Mouse (Mus musculus): ENCODE data around the gene 2510009E07Rik. TPM values are rescaled to one million over a fixed set of nuclear protein-coding genes. Genes with fewer than 3 reads are reported as not detected.

The 2510009E07Rik gene
- polyA plus RNA-seq, 1 experiment from 2014 or later = 21.3 TPM

- no peak overlapping the region for H3K27ac ChIP-seq
- H3K27me3 ChIP-seq = no peaks in the 10 kb centered on the region
- H3K4me1 ChIP-seq = peaks cover 13% of the 10 kb centered on the region
- peaks cover 14% of the 10 kb centered on the region; the same call in 1 of the 2 replicates for H3K36me3 ChIP-seq
- no peak overlapping the region for H3K4me2 ChIP-seq
- no peaks in the 10 kb centered on the region for H3K9me3 ChIP-seq
- ATAC-seq (ENCODE audit: insufficient number of reproducible peaks, insufficient read depth, low FRiP score, low TSS enrichment, low read depth) = no peak
- no peak overlapping the region for H3K4me3 ChIP-seq
- WGBS = 70% methylated on average over 3 of the region's 3 CpGs
- H3K9ac ChIP-seq = no peak overlapping the region
Measured at GRCm38 (mm10) chr16:21645915-21646314, 48.5 kb downstream of the 2510009E07Rik start.

DNA sequence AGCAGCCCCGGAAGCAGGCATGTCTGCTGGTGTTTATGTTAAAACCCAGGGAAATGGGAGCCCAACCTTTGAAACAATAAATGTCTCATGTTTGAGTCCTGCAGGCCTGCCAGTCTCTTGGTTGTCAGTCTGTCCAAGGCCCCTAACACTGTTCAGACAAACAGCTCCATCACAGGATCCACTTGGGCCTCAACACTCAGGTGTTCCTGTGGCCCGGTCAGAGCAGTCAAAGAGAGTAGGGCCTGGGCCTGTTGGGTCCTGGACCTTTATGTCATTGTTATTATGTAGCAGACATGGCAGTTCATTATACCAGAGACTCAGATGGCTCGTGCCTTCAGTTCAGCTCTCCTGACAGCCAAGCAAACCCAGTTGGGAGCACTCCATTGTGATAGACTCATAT, 49.9 kb downstream of the 2510009E07Rik start:
- H3K9ac ChIP-seq = 0 out of 2 replicates have a peak overlapping the region, but pooled peaks have one; percentile 51
- no peak overlapping the region for H3K4me2 ChIP-seq
- WGBS = 72% methylated on average over 3 of the region's 3 CpGs

DNA sequence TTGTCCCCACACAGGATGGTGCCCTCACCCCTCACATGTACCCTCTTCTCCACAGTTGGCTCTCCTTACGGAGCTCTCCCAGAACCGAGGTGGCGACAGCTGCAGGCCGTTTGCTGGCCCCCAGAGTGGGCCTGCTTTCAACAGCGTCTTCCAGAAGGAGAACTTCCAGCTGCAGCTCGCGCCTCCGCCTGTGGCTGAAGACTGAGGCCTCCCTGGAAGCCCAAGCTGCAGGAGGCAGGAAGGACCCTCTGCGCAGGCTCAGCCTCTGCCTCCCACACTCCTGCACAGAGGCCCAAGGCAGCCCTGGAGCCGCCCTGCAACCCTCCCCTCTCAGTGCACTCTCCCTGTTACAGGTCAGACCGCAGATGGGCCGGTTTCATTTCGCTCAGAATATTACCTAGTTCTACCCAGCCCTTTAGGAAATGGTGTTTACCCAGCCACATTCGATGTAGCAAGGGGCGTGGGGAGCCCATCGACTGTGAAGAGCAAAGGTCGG, 50.4 kb downstream of the 2510009E07Rik start:
- Histone ChIP-seq H3K27ac (peak overlapping the region; percentile 66), H3K4me1 (peaks cover 13% of the 10 kb centered on the region), H3K36me3 (peaks cover 12% of the 10 kb centered on the region; the same call in 1 of the 2 replicates), H3K9me3 (no peaks in the 10 kb centered on the region), H3K4me3 (no peak overlapping the region), H3K27me3 (no peaks in the 10 kb centered on the region), H3K4me2 (0 out of 2 replicates have a peak overlapping the region, but pooled peaks have one; percentile 0), H3K9ac (0 out of 2 replicates have a peak overlapping the region, but pooled peaks have one; percentile 51)
- ATAC-seq (ENCODE audit: insufficient number of reproducible peaks, insufficient read depth, low FRiP score, low TSS enrichment, low read depth) = 0 out of 2 replicates have a peak, but pooled peaks have one; percentile 8
- 45% methylated on average over 17 of the region's 17 CpGs for WGBS

More for the DNA sequence above, 49.9 kb downstream of the 2510009E07Rik start:
- no peaks in the 10 kb centered on the region for H3K27me3 ChIP-seq
- H3K36me3 ChIP-seq = peaks cover 13% of the 10 kb centered on the region; the same call in 1 of the 2 replicates
- ATAC-seq (ENCODE audit: insufficient number of reproducible peaks, insufficient read depth, low FRiP score, low TSS enrichment, low read depth) = no peak
- H3K9me3 ChIP-seq = no peaks in the 10 kb centered on the region
- no peak overlapping the region for H3K4me3 ChIP-seq
- peak overlapping the region; percentile 66; the same call in 1 of the 2 replicates for H3K27ac ChIP-seq
- peaks cover 13% of the 10 kb centered on the region for H3K4me1 ChIP-seq

DNA sequence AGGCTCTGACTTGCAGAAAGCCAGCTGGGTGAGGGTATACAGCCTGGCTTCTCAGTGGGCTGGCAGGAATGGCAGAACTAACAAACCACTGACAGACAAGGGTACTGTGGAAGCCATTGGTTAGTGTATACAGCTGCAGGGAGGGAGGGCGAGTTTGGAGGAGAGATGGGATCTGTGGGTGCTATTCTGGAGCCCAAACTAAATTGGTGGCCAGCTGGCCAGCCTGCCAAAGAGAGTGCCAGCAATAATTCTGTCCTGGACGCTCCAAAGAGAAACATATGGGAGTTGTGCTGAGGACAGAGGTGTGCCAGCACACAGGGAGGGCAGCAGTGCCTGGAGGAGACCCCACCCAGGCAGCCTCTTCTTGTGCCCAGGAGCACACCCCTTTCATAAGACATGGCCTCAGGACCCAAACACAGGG, 50.8 kb downstream of the 2510009E07Rik start:
- Histone ChIP-seq H3K9me3 (no peaks in the 10 kb centered on the region), H3K9ac (0 out of 2 replicates have a peak overlapping the region, but pooled peaks have one; percentile 51), H3K4me3 (no peak overlapping the region), H3K4me1 (peaks cover 13% of the 10 kb centered on the region), H3K27me3 (no peaks in the 10 kb centered on the region), H3K36me3 (peaks cover 11% of the 10 kb centered on the region; the same call in 1 of the 2 replicates), H3K27ac (peak overlapping the region; percentile 66), H3K4me2 (0 out of 2 replicates have a peak overlapping the region, but pooled peaks have one; percentile 0)
- no peak for ATAC-seq (ENCODE audit: insufficient number of reproducible peaks, insufficient read depth, low FRiP score, low TSS enrichment, low read depth)
- 74% methylated on average over 2 of the region's 2 CpGs for WGBS

DNA sequence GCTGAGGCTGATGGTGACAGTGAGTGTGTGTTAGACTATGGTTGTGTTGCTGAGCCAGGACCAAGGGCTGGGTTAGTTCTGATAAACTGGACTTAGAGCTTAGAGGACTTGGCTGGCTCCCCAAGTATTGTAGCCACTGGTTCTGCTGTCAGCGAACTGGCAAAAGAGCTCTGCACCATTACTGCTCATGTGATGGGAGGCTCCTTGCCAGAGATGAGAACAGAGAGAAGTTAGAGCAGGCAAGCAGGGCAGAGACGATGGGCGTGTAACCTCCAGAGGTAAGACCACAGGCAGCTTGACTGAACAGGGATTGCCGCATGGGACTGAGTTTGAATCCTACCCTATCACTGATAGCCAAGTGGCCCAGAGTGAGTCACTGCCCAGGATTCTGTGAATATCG, 51.6 kb downstream of the 2510009E07Rik start:
- Histone ChIP-seq H3K27ac (no peak overlapping the region), H3K9me3 (no peaks in the 10 kb centered on the region), H3K9ac (no peak overlapping the region), H3K27me3 (no peaks in the 10 kb centered on the region), H3K4me1 (peaks cover 13% of the 10 kb centered on the region), H3K4me2 (no peak overlapping the region), H3K4me3 (no peak overlapping the region), H3K36me3 (peaks cover 9% of the 10 kb centered on the region; the same call in 1 of the 2 replicates)
- 91% methylated on average over 5 of the region's 5 CpGs for WGBS
- ATAC-seq (ENCODE audit: insufficient number of reproducible peaks, insufficient read depth, low FRiP score, low TSS enrichment, low read depth) = no peak

GRCm38 (mm10) chr16:21641944-21642343, 52.5 kb downstream of the 2510009E07Rik start:
- H3K36me3 ChIP-seq = 0 out of 2 replicates have a peak, but pooled peaks cover 5% of the 10 kb centered on the region
- no peak overlapping the region for H3K4me2 ChIP-seq
- peaks cover 13% of the 10 kb centered on the region for H3K4me1 ChIP-seq
- no peak overlapping the region for H3K9ac ChIP-seq
- no peak overlapping the region for H3K27ac ChIP-seq
- H3K27me3 ChIP-seq = no peaks in the 10 kb centered on the region
- H3K4me3 ChIP-seq = no peak overlapping the region
- no peaks in the 10 kb centered on the region for H3K9me3 ChIP-seq
- 80% methylated on average over 3 of the region's 3 CpGs for WGBS
- ATAC-seq (ENCODE audit: insufficient number of reproducible peaks, insufficient read depth, low FRiP score, low TSS enrichment, low read depth) = no peak

DNA sequence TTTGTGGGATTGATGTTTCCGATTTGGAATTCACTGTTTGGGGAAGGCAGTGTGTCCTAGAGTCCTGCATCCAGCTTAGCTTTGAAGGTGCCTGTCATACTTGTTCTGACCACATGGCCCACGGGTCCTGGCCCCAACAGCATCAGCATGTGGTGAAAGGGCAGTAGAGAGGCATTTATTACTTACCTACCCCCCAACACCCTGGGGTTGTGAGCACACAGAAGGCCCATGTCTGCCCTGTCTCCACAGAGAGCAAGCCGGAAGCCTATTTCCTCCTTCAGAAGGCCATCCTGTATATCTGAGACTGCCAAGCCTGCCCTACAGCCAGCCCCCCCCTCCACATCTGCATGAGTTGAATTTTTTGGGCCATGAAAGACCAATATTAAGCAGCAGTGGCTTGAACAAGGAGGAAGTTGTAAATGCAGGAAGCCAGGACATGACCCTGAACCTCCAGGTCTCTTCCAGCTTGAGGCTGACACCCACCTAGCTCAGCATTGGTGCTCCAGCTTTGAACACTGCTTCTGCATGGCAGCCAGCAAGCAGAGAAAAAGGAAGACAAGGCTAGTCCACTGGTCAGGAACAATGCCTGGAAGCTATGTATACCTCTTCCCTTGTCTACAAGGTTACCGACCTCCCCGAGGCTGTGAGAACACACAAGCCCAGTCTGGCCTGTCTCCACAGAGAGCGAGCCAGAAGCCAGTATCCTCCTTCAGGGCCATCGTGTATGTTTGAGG, 53.5 kb downstream of the 2510009E07Rik start:
- no peaks in the 10 kb centered on the region for H3K27me3 ChIP-seq
- H3K4me3 ChIP-seq = no peak overlapping the region
- no peak overlapping the region for H3K9ac ChIP-seq

GRCm38 (mm10) chr16:21637201-21637819, 57.2 kb downstream of the 2510009E07Rik start:
- Histone ChIP-seq H3K36me3 (no peaks in the 10 kb centered on the region), H3K4me1 (no peaks in the 10 kb centered on the region), H3K4me3 (no peak overlapping the region), H3K9ac (no peak overlapping the region), H3K4me2 (no peak overlapping the region), H3K27me3 (no peaks in the 10 kb centered on the region), H3K9me3 (no peaks in the 10 kb centered on the region), H3K27ac (no peak overlapping the region)
- ATAC-seq (ENCODE audit: insufficient number of reproducible peaks, insufficient read depth, low FRiP score, low TSS enrichment, low read depth) = no peak
- WGBS = 84% methylated on average over 11 of the region's 11 CpGs

More for the DNA sequence above, 53.5 kb downstream of the 2510009E07Rik start:
- H3K36me3 ChIP-seq = 0 out of 2 replicates have a peak, but pooled peaks cover 5% of the 10 kb centered on the region
- H3K4me2 ChIP-seq = no peak overlapping the region
- ATAC-seq (ENCODE audit: insufficient number of reproducible peaks, insufficient read depth, low FRiP score, low TSS enrichment, low read depth) = no peak
- no peak overlapping the region for H3K27ac ChIP-seq
- peaks cover 13% of the 10 kb centered on the region for H3K4me1 ChIP-seq
- WGBS = 77% methylated on average over 7 of the region's 7 CpGs
- H3K9me3 ChIP-seq = no peaks in the 10 kb centered on the region

GRCm38 (mm10) chr16:21636156-21636853, 58.2 kb downstream of the 2510009E07Rik start:
- Histone ChIP-seq H3K36me3 (no peaks in the 10 kb centered on the region), H3K4me2 (no peak overlapping the region), H3K27me3 (no peaks in the 10 kb centered on the region), H3K4me1 (no peaks in the 10 kb centered on the region), H3K4me3 (no peak overlapping the region), H3K9ac (no peak overlapping the region), H3K27ac (no peak overlapping the region), H3K9me3 (no peaks in the 10 kb centered on the region)
- no peak for ATAC-seq (ENCODE audit: insufficient number of reproducible peaks, insufficient read depth, low FRiP score, low TSS enrichment, low read depth)
- 82% methylated on average over 5 of the region's 5 CpGs for WGBS

- no peak overlapping the region for H3K27ac ChIP-seq
- H3K9ac ChIP-seq = no peak overlapping the region
- no peaks in the 10 kb centered on the region for H3K27me3 ChIP-seq
- no peaks in the 10 kb centered on the region for H3K9me3 ChIP-seq
- no peaks in the 10 kb centered on the region for H3K4me1 ChIP-seq
- no peak for ATAC-seq (ENCODE audit: insufficient number of reproducible peaks, insufficient read depth, low FRiP score, low TSS enrichment, low read depth)
- H3K4me2 ChIP-seq = no peak overlapping the region
- H3K4me3 ChIP-seq = no peak overlapping the region
- no peaks in the 10 kb centered on the region for H3K36me3 ChIP-seq
Measured at GRCm38 (mm10) chr16:21634460-21634859, 60.0 kb downstream of the 2510009E07Rik start.

DNA sequence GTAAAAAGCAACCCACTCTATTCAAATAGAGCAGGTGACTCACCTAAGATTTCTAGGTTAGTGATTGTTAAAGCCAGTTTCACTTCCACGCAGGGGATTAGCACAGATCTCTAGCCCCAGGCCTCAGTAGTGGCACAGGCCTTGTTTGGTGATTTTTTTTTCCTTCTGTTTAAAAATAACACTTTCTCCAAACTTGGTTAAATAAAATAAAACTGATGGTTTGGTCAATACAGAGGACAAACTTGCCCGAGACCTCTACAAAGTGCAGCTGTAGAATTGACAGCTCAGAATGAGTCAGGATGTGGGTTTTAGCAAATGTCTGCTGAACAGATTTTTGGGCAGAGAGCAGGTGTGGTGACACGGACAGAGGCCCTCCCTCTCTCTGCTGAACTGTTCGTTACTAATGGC, 62.6 kb downstream of the 2510009E07Rik start:
- 76% methylated on average over 4 of the region's 4 CpGs for WGBS
- Histone ChIP-seq H3K4me1 (peaks cover 16% of the 10 kb centered on the region), H3K27me3 (no peaks in the 10 kb centered on the region), H3K36me3 (no peaks in the 10 kb centered on the region), H3K9ac (no peak overlapping the region), H3K27ac (no peak overlapping the region), H3K9me3 (no peaks in the 10 kb centered on the region), H3K4me2 (no peak overlapping the region), H3K4me3 (no peak overlapping the region)
- ATAC-seq (ENCODE audit: insufficient number of reproducible peaks, insufficient read depth, low FRiP score, low TSS enrichment, low read depth) = no peak
